Mouse (Mus musculus) thymus, postnatal 36 days (tissue): ENCODE measurements around the gene Mroh2a.
A peak's percentile ranks its signal among the peaks of the same experiment; 100 is the strongest.

Experiments
- DNase-seq, 2 experiments: peaks; one replicate each; pipeline ENCODE4 v3.0.0; 2022; ENCODE audit warnings: mixed read lengths in 2 of 2

Mroh2a gene

GRCm38 (mm10) chr1:88260604-88261377, 34.0 kb downstream of the Mroh2a start:
- no peak for DNase-seq

- no peak for DNase-seq
These were observed 34.9 kb downstream of the Mroh2a start for GRCm38 (mm10) chr1:88261706-88262105.

GRCm38 (mm10) chr1:88262255-88262654, 35.5 kb downstream of the Mroh2a start:
- DNase-seq, result no peak

- DNase-seq, result no peak
These were observed 36.2 kb downstream of the Mroh2a start for GRCm38 (mm10) chr1:88262961-88263360.

- DNase-seq, result no peak
These were observed 37.0 kb downstream of the Mroh2a start for GRCm38 (mm10) chr1:88263778-88264177.

- no peak for DNase-seq
These were observed 37.6 kb downstream of the Mroh2a start for GRCm38 (mm10) chr1:88264237-88264868.

GRCm38 (mm10) chr1:88264869-88265240, 38.1 kb downstream of the Mroh2a start:
- DNase-seq, result no peak

- DNase-seq, result peak in 1 of 2 experiments; percentile 17
These were observed 39.3 kb downstream of the Mroh2a start for GRCm38 (mm10) chr1:88266123-88266522.

- DNase-seq, result no peak
These were observed 40.7 kb downstream of the Mroh2a start for GRCm38 (mm10) chr1:88267489-88267888.

GRCm38 (mm10) chr1:88268070-88268469, 41.3 kb downstream of the Mroh2a start:
- peak in 1 of 2 experiments; percentile 10 for DNase-seq

- DNase-seq, result peak; percentile 5 to 7
These were observed 42.9 kb downstream of the Mroh2a start for GRCm38 (mm10) chr1:88269539-88270309.

- DNase-seq, result no peak
These were observed 46.1 kb downstream of the Mroh2a start for GRCm38 (mm10) chr1:88272851-88273250.

- no peak for DNase-seq
These were observed 46.5 kb downstream of the Mroh2a start for GRCm38 (mm10) chr1:88273326-88273725.

GRCm38 (mm10) chr1:88273832-88274231, 47.0 kb downstream of the Mroh2a start:
- DNase-seq, result peak in 1 of 2 experiments; percentile 5

- peak in 1 of 2 experiments; percentile 7 for DNase-seq
These were observed 47.7 kb downstream of the Mroh2a start for GRCm38 (mm10) chr1:88274371-88275077.

- no peak for DNase-seq
These were observed 48.4 kb downstream of the Mroh2a start for GRCm38 (mm10) chr1:88275078-88275680.

- DNase-seq, result peak; percentile 8 to 12
These were observed 49.1 kb downstream of the Mroh2a start for GRCm38 (mm10) chr1:88275698-88276523.

- DNase-seq, result no peak
These were observed 49.8 kb downstream of the Mroh2a start for GRCm38 (mm10) chr1:88276524-88277097.

GRCm38 (mm10) chr1:88277098-88277817, 50.5 kb downstream of the Mroh2a start, which contains the start of the genes Hjurp and Trpm8:
Hjurp (minus strand) TSS chr1:88277633.
Trpm8 (plus strand) TSS chr1:88277661.
- peak; percentile 100 for DNase-seq
